Mouse (Mus musculus) brown adipose tissue, adult 24 weeks (tissue): ENCODE measurements around the gene Wdfy3. TPM values are rescaled to one million over a fixed set of nuclear protein-coding genes. Genes with fewer than 3 reads are reported as not detected.
"Not testable (repeated sequence)": the region's sequence is repeated elsewhere in the genome, so short reads cannot be mapped to it uniquely, and the experiment has no call there.

Source experiments
- H3K27ac ChIP-seq: fragments of 200-500 bp; replicated peaks from 2 replicates; pipeline ENCODE4 v1.5.1; 2012; ENCODE audit warnings: low read depth, mild to moderate bottlenecking, low read length
- H3K4me1 ChIP-seq: fragments of 200-500 bp; 2 replicates; pipeline ENCODE4 v1.6.1; 2012; ENCODE audit warnings: low read length, mixed read lengths; ENCODE audit not compliant: control insufficient read depth, insufficient read depth, insufficient read length
- H3K4me3 ChIP-seq: fragments of 200-500 bp; 2 replicates; pipeline ENCODE4 v1.5.1; 2012; ENCODE audit warnings: low read depth, mild to moderate bottlenecking, low read length, moderate library complexity; ENCODE audit not compliant: insufficient read depth
- polyA plus RNA-seq: library from polyadenylated mRNA; stranded (reverse); fragments of >200 nt; gene quantifications from 2 replicates; pipeline ENCODE4 v1.2.4, GENCODE M21; 2012; ENCODE audit not compliant: missing spikeins, insufficient read depth, insufficient read length

The Wdfy3 gene
- polyA plus RNA-seq, 1 experiment: 9.1 TPM

- Histone ChIP-seq H3K27ac (0 out of 2 replicates have a peak overlapping the region, but pooled peaks have one; percentile 5), H3K4me3 (no peak overlapping the region), H3K4me1 (peaks cover 6% of the 10 kb centered on the region; the same call in 1 of the 2 replicates)
Observed at GRCm38 (mm10) chr5:101996036-101996735, 73.5 kb downstream of the Wdfy3 start.

- Histone ChIP-seq H3K27ac (0 out of 2 replicates have a peak overlapping the region, but pooled peaks have one; percentile 5), H3K4me1 (peaks cover 6% of the 10 kb centered on the region; the same call in 1 of the 2 replicates), H3K4me3 (no peak overlapping the region)
Observed at GRCm38 (mm10) chr5:101995451-101995995, 74.2 kb downstream of the Wdfy3 start.

- Histone ChIP-seq H3K4me3 (no peak overlapping the region), H3K27ac (0 out of 2 replicates have a peak overlapping the region, but pooled peaks have one; percentile 12), H3K4me1 (peaks cover 14% of the 10 kb centered on the region)
Observed at GRCm38 (mm10) chr5:101993996-101994395, 75.7 kb downstream of the Wdfy3 start.

GRCm38 (mm10) chr5:101992969-101993670 is 76.6 kb downstream of the Wdfy3 start:
- H3K27ac ChIP-seq: no peak overlapping the region
- no peak overlapping the region for H3K4me3 ChIP-seq
- H3K4me1 ChIP-seq: peaks cover 16% of the 10 kb centered on the region

GRCm38 (mm10) chr5:101990298-101990845 is 79.3 kb downstream of the Wdfy3 start:
- Histone ChIP-seq H3K4me3 (peak overlapping the region; percentile 36), H3K4me1 (peaks cover 15% of the 10 kb centered on the region), H3K27ac (peak overlapping the region; percentile 71)

- Histone ChIP-seq H3K4me1 (peaks cover 15% of the 10 kb centered on the region), H3K4me3 (no peak overlapping the region), H3K27ac (no peak overlapping the region)
Observed at GRCm38 (mm10) chr5:101988476-101988875, 81.2 kb downstream of the Wdfy3 start.

GRCm38 (mm10) chr5:101986694-101987093 is 83.0 kb downstream of the Wdfy3 start:
- Histone ChIP-seq H3K27ac (no peak overlapping the region), H3K4me1 (peaks cover 21% of the 10 kb centered on the region), H3K4me3 (no peak overlapping the region)

GRCm38 (mm10) chr5:101982239-101982638 is 87.5 kb downstream of the Wdfy3 start:
- Histone ChIP-seq H3K4me1 (peaks cover 22% of the 10 kb centered on the region), H3K27ac (peak overlapping the region; percentile 61), H3K4me3 (no peak overlapping the region)

- no peak overlapping the region for H3K4me3 ChIP-seq
- H3K27ac ChIP-seq: no peak overlapping the region
- peaks cover 19% of the 10 kb centered on the region for H3K4me1 ChIP-seq
Observed at GRCm38 (mm10) chr5:101979594-101979993, 90.1 kb downstream of the Wdfy3 start.

- not testable (repeated sequence) for H3K4me3 ChIP-seq, H3K27ac ChIP-seq
- peaks cover 10% of the 10 kb centered on the region; the same call in 1 of the 2 replicates for H3K4me1 ChIP-seq
Observed at GRCm38 (mm10) chr5:101972594-101972993, 97.1 kb downstream of the Wdfy3 start.

GRCm38 (mm10) chr5:101968153-101968851 is 101.4 kb downstream of the Wdfy3 start:
- peak overlapping the region; percentile 12; the same call in 1 of the 2 replicates for H3K4me3 ChIP-seq
- H3K27ac ChIP-seq: peak overlapping the region; percentile 85
- peaks cover 14% of the 10 kb centered on the region; the same call in 1 of the 2 replicates for H3K4me1 ChIP-seq

GRCm38 (mm10) chr5:101967832-101968152 is 101.9 kb downstream of the Wdfy3 start:
- peaks cover 14% of the 10 kb centered on the region; the same call in 1 of the 2 replicates for H3K4me1 ChIP-seq
- no peak overlapping the region for H3K4me3 ChIP-seq
- peak overlapping the region; percentile 85 for H3K27ac ChIP-seq

GRCm38 (mm10) chr5:101962824-101963223 is 106.9 kb downstream of the Wdfy3 start:
- peaks cover 6% of the 10 kb centered on the region; the same call in 1 of the 2 replicates for H3K4me1 ChIP-seq
- no peak overlapping the region for H3K27ac ChIP-seq
- H3K4me3 ChIP-seq: no peak overlapping the region

GRCm38 (mm10) chr5:101959369-101959768 is 110.4 kb downstream of the Wdfy3 start:
- Histone ChIP-seq H3K27ac (no peak overlapping the region), H3K4me1 (no peaks in the 10 kb centered on the region), H3K4me3 (no peak overlapping the region)

- Histone ChIP-seq H3K4me3 (no peak overlapping the region), H3K4me1 (no peaks in the 10 kb centered on the region), H3K27ac (no peak overlapping the region)
Observed at GRCm38 (mm10) chr5:101958941-101959340, 110.8 kb downstream of the Wdfy3 start.
